Mouse (Mus musculus) forebrain, embryonic 13.5 days (tissue): ENCODE data around the gene Nucb1. TPM values are rescaled to one million over a fixed set of nuclear protein-coding genes. Genes with fewer than 3 reads are reported as not detected.

Experiments used
- ATAC-seq: fragments of 200-750 bp; cut with Nextera tagmentation; 2 replicates; pipeline ENCODE4 v1.8.0; 2017
- H3K27ac ChIP-seq: fragments of 300-500 bp; sonication (generic); 2 replicates; pipeline ENCODE4 v1.5.1; 2015; ENCODE audit warnings: inconsistent platforms, mild to moderate bottlenecking, moderate library complexity
- H3K27me3 ChIP-seq: fragments of 300-500 bp; sonication (generic); 2 replicates; pipeline ENCODE4 v1.6.1; 2015; ENCODE audit warnings: mild to moderate bottlenecking, inconsistent platforms
- H3K36me3 ChIP-seq: fragments of 300-500 bp; sonication (generic); 2 replicates; pipeline ENCODE4 v1.6.1; 2015; ENCODE audit warnings: mild to moderate bottlenecking, inconsistent platforms; ENCODE audit not compliant: poor library complexity, severe bottlenecking
- H3K4me1 ChIP-seq: fragments of 300-500 bp; sonication (generic); 2 replicates; pipeline ENCODE4 v1.6.1; 2015; ENCODE audit warnings: inconsistent platforms
- H3K4me2 ChIP-seq: fragments of 300-500 bp; sonication (generic); 2 replicates; pipeline ENCODE4 v1.6.1; 2015; ENCODE audit warnings: inconsistent platforms, mild to moderate bottlenecking, moderate library complexity
- H3K4me3 ChIP-seq: fragments of 300-500 bp; sonication (generic); 2 replicates; pipeline ENCODE4 v1.5.1; 2015; ENCODE audit warnings: mild to moderate bottlenecking, inconsistent platforms
- H3K9ac ChIP-seq: fragments of 300-500 bp; sonication (generic); 2 replicates; pipeline ENCODE4 v1.6.1; 2015; ENCODE audit warnings: mild to moderate bottlenecking, inconsistent platforms
- H3K9me3 ChIP-seq: fragments of 300-500 bp; sonication (generic); replicated peaks from 2 replicates; pipeline ENCODE4 v1.6.1; 2016; ENCODE audit warnings: inconsistent platforms
- WGBS: fragments of 180-500 bp; shearing (Covaris S2); methylation state at CpG from one replicate; pipeline ENCODE4 v1.1.7; 2015; 5-methylcytosine and 5-hydroxymethylcytosine counted together
- polyA plus RNA-seq: library from polyadenylated mRNA; unstranded; fragments of >200 nt; fragmentation: Nextera tagmentation; extraction: Ambion mirVana; gene quantifications from 2 replicates; pipeline ENCODE4 v1.2.1, GENCODE M21; 2015

Gene Nucb1
- polyA plus RNA-seq, result 73.2 and 85.4 TPM in 2 replicates

DNA sequence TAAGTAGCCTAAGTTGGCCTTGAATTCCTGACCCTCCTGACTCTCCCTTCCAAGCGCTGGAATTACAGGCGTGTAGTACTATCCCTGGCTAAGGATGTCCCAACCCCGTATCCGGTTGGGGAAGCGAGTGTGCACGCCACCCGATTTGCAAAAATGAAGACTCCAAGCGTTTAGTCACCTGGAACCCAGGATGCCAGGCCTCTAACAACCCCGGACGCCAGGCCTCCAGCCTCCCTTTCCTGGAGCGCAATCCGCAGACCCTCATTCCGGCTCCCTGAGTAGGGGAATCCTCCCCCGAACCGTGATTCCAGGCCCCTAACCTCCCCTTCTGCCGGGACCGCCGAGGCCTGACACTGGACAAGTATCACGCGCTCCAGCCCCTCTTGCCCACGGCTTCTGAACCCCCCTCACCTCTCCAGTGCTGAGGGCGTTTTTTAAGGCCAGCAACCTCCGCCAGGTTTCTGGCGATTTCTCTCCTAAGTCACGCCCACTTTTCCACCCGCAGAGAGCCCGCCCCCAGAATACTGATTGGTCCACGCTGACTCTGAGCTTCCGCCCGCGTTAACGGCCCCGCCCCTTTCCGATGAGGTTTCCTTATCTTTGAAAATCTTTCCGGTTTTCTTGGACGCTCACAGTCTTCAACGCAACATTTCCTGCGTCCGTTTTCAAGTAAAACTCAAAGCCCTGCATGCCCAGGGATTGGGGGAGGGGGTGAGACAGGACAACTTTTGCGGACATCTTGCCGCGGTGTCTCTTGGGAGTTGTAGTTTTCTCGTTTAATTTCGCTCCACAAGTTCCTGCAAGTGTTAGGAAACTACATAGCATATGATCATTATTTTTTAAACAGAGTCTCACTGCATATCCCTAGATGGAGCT, at the start of gene Nucb1:
Gene Nucb1, minus strand, starts transcription at position 495 of the 876 bp plus-strand sequence.
- WGBS, result under 1% methylated on average over 44 of the region's 44 CpGs
- no peaks in the 10 kb centered on the region for H3K27me3 ChIP-seq

DNA sequence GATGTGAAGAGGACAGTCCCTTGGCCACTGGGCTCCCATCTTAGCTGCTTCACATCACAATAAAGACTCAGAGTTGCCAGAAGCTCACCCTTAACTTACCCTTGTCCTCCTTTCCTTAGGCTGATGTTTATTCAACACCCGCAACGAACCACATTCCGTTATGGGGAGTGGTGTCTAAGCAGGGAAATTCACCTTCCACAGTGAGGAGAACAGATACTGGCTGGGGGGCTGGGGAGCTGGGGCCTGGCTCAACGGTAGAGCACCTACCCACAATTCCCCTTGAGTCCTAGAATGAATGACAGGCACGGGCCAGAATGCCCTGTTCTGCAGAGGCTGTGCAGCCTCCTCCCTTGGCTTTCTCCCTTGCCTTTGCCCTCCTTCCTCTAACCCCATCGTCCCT, 48.7 kb upstream of the Nucb1 start:
- H3K4me3 ChIP-seq, result no peak overlapping the region
- WGBS, result 75% methylated on average over 5 of the region's 6 CpGs
- H3K4me2 ChIP-seq, result no peak overlapping the region
- H3K4me1 ChIP-seq, result no peaks in the 10 kb centered on the region
- ATAC-seq, result no peak
- no peaks in the 10 kb centered on the region for H3K36me3 ChIP-seq
- no peaks in the 10 kb centered on the region for H3K9me3 ChIP-seq
- no peak overlapping the region for H3K27ac ChIP-seq
- 0 out of 2 replicates have a peak, but pooled peaks cover 4% of the 10 kb centered on the region for H3K27me3 ChIP-seq
- H3K9ac ChIP-seq, result no peak overlapping the region

More for the DNA sequence above, at the start of gene Nucb1:
- no peaks in the 10 kb centered on the region for H3K9me3 ChIP-seq
- H3K4me1 ChIP-seq, result peaks cover 15% of the 10 kb centered on the region
- peak within 1 kb of the TSS; percentile 72 for H3K4me3 ChIP-seq
- peak; percentile 94 for ATAC-seq
- H3K9ac ChIP-seq, result peak within 1 kb of the TSS; percentile 88
- peaks cover 17% of the 10 kb centered on the region for H3K36me3 ChIP-seq
- H3K4me2 ChIP-seq, result peak within 1 kb of the TSS; percentile 88
- peak within 1 kb of the TSS; percentile 68 for H3K27ac ChIP-seq

DNA sequence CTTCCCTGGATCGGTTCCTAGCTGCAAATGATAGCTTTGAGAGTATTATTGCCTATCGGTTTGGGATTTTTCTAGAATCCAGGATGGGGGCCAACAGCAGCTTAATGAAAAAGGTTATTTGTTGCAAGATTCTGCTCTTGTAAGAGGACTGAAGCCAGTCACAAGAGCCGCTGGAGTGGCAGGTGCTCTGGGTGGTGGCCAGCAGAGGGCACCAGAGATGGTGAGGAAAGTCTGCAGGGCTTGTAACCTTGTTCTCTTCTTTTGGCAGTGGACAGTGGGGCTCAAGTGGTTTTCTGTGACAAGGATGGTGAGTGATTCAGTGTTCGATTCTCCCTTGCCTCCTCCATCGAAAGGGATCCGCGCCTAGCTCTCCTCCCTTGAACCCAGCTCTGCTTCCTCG, 45.6 kb upstream of the Nucb1 start:
- ATAC-seq, result no peak; the same call in 1 of the 2 replicates
- WGBS, result 28% methylated on average over 8 of the region's 8 CpGs
- H3K9ac ChIP-seq, result peak overlapping the region; percentile 2; the same call in 1 of the 2 replicates
- no peaks in the 10 kb centered on the region for H3K36me3 ChIP-seq
- H3K4me2 ChIP-seq, result no peak overlapping the region
- H3K27ac ChIP-seq, result no peak overlapping the region
- H3K27me3 ChIP-seq, result 0 out of 2 replicates have a peak, but pooled peaks cover 2% of the 10 kb centered on the region
- H3K4me3 ChIP-seq, result no peak overlapping the region
- H3K4me1 ChIP-seq, result no peaks in the 10 kb centered on the region
- no peaks in the 10 kb centered on the region for H3K9me3 ChIP-seq

DNA sequence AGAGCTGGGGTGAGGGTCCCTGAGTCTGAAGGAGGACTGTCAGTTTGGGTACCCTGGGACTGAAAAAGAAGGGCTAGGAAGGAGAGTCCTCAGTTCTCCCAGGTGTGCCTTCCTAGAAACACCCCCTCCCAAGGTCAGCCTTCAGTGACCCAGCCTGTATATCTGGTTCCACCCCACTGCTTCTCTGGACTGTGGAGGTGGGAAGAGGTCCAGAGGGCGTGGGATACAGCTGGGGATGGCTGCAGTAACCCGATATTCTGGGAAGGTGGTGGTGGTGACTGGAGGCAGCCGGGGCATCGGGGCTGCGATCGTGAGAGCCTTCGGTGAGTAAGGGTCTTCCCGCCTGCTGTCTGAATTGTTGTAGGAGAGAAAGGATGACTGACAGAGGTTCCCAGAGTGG, 44.5 kb upstream of the Nucb1 start, which contains the start of gene Hsd17b14:
Gene Hsd17b14, plus strand, starts transcription at position 150 of the 400 bp plus-strand sequence.
- no peak within 1 kb of the TSS for H3K4me2 ChIP-seq
- no peak within 1 kb of the TSS for H3K4me3 ChIP-seq
- H3K9ac ChIP-seq, result peak within 1 kb of the TSS; percentile 2; the same call in 1 of the 2 replicates
- no peaks in the 10 kb centered on the region for H3K36me3 ChIP-seq
- ATAC-seq, result no peak
- no peak within 1 kb of the TSS for H3K27ac ChIP-seq
- no peaks in the 10 kb centered on the region for H3K9me3 ChIP-seq
- WGBS, result 47% methylated on average over 8 of the region's 8 CpGs
- H3K4me1 ChIP-seq, result no peaks in the 10 kb centered on the region
- H3K27me3 ChIP-seq, result no peaks in the 10 kb centered on the region

DNA sequence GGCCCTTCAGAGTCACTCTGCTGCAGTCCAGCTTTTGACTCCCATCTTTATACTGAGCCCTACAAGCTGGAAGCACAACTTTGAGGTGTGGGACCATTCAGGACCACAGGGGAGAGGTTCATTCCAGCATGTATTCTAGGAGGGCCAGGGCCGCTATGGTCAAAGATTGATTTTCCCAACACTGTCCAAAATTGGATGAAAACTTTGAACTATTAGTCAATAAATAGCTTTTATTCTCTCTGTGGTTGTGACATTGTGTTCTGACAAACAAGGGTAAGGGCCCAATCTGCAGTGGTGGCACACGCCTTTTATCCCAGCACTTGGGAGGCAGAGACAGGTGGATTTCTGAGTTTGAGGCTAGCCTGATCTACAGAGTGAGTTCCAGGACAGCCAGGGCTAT, 43.8 kb upstream of the Nucb1 start:
- H3K27me3 ChIP-seq, result no peaks in the 10 kb centered on the region
- no peak overlapping the region for H3K4me3 ChIP-seq
- no peaks in the 10 kb centered on the region for H3K9me3 ChIP-seq
- no peak overlapping the region for H3K4me2 ChIP-seq
- whole genome bisulfite sequencing, result 86% methylated on average over 2 of the region's 2 CpGs
- H3K4me1 ChIP-seq, result no peaks in the 10 kb centered on the region
- ATAC-seq, result no peak
- H3K27ac ChIP-seq, result no peak overlapping the region
- no peak overlapping the region for H3K9ac ChIP-seq
- H3K36me3 ChIP-seq, result no peaks in the 10 kb centered on the region

DNA sequence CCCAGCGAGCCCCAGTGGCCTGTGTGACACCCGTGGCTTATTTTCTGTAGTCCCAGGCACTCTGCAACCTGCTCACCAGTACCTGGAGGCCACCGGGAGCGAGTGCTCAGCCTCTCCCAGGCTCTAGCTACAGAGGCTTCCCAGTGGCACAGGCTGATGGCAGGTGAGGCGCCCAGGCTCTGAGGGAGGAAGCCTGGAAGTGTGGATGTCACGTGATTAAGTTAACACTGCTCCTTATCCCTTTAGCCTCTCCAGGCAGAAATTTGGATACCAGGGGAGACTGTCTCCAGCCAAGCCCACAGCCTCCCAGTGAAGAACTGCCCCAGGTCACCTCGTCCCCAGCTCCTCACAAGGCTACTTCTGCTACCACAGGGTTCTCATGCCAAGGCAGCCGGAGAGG, 43.3 kb upstream of the Nucb1 start:
- no peaks in the 10 kb centered on the region for H3K4me1 ChIP-seq
- no peak overlapping the region for H3K27ac ChIP-seq
- 70% methylated on average over 8 of the region's 8 CpGs for WGBS
- H3K9me3 ChIP-seq, result no peaks in the 10 kb centered on the region
- H3K36me3 ChIP-seq, result no peaks in the 10 kb centered on the region
- H3K4me3 ChIP-seq, result no peak overlapping the region
- H3K27me3 ChIP-seq, result no peaks in the 10 kb centered on the region
- H3K4me2 ChIP-seq, result no peak overlapping the region
- no peak for ATAC-seq
- no peak overlapping the region for H3K9ac ChIP-seq

DNA sequence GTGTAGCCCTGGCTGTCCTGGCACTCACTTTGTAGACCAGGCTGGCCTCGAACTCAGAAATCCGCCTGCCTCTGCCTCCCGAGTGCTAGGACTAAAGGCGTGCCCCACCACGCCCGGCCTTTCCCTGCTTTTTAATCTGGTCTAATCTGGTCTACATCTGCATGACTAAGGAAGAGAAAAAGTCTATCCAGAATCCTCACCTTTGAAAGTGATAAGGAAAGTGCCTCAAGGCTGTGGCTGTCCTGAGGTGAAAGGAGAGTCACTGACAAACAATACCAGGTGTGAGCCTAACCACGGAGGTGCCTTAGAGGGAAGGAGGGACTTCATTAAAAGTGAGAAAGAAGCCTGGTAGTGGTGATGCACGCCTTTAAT, 41.3 kb upstream of the Nucb1 start:
- H3K4me3 ChIP-seq, result no peak overlapping the region
- H3K27me3 ChIP-seq, result no peaks in the 10 kb centered on the region
- no peaks in the 10 kb centered on the region for H3K4me1 ChIP-seq
- H3K4me2 ChIP-seq, result no peak overlapping the region
- WGBS, result 80% methylated on average over 8 of the region's 8 CpGs
- ATAC-seq, result no peak
- H3K9ac ChIP-seq, result no peak overlapping the region
- H3K9me3 ChIP-seq, result no peaks in the 10 kb centered on the region
- H3K36me3 ChIP-seq, result no peaks in the 10 kb centered on the region
- no peak overlapping the region for H3K27ac ChIP-seq

DNA sequence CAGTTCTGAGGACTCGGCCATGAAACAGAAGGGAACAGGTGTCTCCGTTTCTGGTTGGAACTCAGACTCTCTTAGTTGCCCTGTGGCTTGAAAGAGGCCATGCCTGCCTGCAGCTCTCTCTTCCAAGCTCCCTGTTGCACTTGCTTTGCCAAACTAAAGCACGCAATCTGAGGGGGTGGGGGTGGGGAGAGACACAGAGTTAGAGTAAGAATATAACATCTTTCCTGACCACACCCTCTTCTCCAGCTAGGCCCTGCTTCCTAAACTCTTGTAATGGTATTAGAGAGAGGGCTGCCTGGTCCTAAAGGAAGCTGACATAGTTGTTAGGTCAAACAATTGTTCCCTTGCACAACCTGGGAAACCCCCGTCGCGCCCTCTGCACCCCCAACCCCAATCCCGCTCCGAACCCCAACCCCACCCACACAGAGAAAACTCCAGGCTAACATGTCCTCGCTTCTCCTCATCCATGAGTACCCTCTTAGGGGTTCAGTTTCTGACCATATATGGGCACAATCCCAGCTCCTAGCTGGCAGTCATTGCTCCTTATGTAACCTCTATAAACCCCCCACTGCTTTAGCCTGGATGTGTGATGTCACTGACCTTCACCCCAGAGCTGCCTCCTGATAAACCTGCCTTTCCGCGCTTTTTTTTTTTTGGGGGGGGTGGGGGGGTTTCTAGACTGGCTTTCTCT, 40.8 kb upstream of the Nucb1 start:
- no peaks in the 10 kb centered on the region for H3K36me3 ChIP-seq
- WGBS, result 83% methylated on average over 11 of the region's 11 CpGs
- no peak overlapping the region for H3K4me2 ChIP-seq
- no peak overlapping the region for H3K9ac ChIP-seq
- no peak overlapping the region for H3K4me3 ChIP-seq
- H3K4me1 ChIP-seq, result no peaks in the 10 kb centered on the region
- H3K27me3 ChIP-seq, result no peaks in the 10 kb centered on the region
- no peak overlapping the region for H3K27ac ChIP-seq
- ATAC-seq, result no peak
- H3K9me3 ChIP-seq, result no peaks in the 10 kb centered on the region

DNA sequence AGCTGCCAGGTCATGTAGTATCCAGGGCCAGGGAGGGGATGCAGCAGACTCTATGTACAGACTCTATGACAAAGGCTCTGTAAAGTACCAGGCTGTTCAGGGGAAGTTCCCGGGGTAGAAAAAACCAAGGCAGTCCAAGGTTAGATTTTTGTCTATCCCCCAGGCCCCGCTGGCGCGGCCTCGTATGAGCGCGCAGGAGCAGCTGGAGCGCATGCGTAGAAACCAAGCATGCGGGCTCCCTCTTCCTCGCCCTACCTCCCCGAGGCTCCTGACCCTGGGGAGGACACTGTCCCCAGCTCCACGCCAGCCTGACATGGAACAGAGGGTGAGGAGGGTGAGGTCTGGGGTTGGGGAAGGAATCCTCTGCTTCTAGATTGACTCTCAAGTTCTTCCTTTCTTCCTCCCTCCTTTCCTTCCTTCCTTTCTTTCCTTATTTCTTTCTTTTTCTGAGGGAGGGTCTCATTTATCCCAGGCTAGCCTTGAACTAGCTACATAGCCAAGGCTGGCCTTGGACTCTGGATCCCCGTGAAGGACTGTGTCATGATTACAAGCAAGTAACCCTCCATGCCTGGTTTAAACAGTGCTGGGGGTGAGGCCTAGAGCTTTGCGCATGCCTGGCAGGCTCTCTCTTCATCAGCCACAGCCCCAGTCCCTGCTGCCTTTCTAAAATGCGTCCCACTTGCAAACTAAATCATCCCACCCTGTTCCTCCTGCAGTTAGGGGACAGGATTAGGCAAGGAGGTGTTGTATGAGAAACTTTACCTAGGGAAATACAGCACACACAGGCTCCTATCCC, 39.6 kb upstream of the Nucb1 start:
- H3K27ac ChIP-seq, result no peak overlapping the region
- H3K4me3 ChIP-seq, result no peak overlapping the region
- 87% methylated on average over 16 of the region's 16 CpGs for WGBS
- peak overlapping the region; percentile 26; the same call in 1 of the 2 replicates for H3K9ac ChIP-seq
- H3K9me3 ChIP-seq, result no peaks in the 10 kb centered on the region
- H3K36me3 ChIP-seq, result no peaks in the 10 kb centered on the region
- H3K4me1 ChIP-seq, result no peaks in the 10 kb centered on the region
- no peak overlapping the region for H3K4me2 ChIP-seq
- H3K27me3 ChIP-seq, result no peaks in the 10 kb centered on the region
- no peak for ATAC-seq

DNA sequence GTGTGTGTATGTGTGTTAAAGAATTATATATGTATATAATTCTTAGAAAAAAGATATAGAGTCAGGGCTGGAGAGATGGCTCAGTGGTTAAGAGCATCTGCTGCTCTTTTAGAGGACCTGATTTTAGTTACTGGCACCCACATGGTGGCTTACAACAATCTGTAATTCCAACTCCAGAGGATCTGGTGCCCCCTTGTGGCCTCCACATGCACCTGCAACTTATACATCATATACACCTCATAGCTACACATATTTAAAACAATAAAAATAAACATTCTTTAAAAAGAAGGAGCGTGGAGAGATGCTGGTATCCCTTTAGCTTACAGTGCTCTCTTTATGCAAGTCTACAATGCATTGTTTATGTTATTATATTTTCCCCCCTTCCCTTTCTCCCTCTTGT, 34.3 kb upstream of the Nucb1 start:
- ATAC-seq, result no peak
- Histone ChIP-seq H3K4me3 (no peak overlapping the region), H3K9ac (no peak overlapping the region), H3K4me1 (no peaks in the 10 kb centered on the region), H3K27ac (no peak overlapping the region), H3K36me3 (no peaks in the 10 kb centered on the region), H3K9me3 (peaks cover 4% of the 10 kb centered on the region; the same call in 1 of the 2 replicates), H3K4me2 (no peak overlapping the region), H3K27me3 (no peaks in the 10 kb centered on the region)
- 93% methylated on average over 1 of the region's 1 CpGs for WGBS

DNA sequence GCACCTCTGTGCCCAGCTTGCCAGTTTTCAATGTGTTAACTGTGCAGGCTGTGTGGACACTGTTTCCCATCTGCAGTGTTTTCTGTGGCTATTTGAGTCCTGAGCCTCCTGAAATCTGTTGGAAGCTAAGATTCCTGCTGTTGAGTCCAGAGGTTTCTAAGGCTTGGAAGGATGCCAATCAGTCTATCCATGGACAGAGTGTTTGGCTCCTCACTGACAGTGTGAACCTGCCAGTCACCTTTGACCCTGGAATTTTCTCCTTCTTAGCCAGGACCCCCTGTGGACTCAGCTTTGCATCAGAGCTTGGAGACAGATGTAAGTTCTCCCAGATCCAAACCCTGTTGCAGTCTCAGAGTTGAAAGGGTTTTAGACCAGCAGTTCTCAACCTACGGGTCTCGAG, 30.0 kb upstream of the Nucb1 start:
- peaks cover 4% of the 10 kb centered on the region; the same call in 1 of the 2 replicates for H3K9me3 ChIP-seq
- WGBS, result 78% methylated on average over 2 of the region's 2 CpGs

More for the DNA sequence above, 30.0 kb upstream of the Nucb1 start:
- ATAC-seq, result no peak
- no peak overlapping the region for H3K9ac ChIP-seq
- H3K36me3 ChIP-seq, result no peaks in the 10 kb centered on the region
- H3K4me3 ChIP-seq, result no peak overlapping the region
- H3K27ac ChIP-seq, result no peak overlapping the region
- H3K4me1 ChIP-seq, result peaks cover 9% of the 10 kb centered on the region
- no peak overlapping the region for H3K4me2 ChIP-seq
- H3K27me3 ChIP-seq, result no peaks in the 10 kb centered on the region
